Mouse (Mus musculus) ovary, postnatal 14 days (tissue): ENCODE measurements at regions not wholly inside any gene's neighbourhood (a gene's known extent, or its start where the extent isn't known, plus 50 kb on each side); places are given as distances from the start of the nearest gene placed in this dataset.
A peak's percentile ranks its signal among the peaks of the same experiment; 100 is the strongest.

Experiments
- DNase-seq: peaks from one replicate; pipeline ENCODE4 v3.0.0; 2022; ENCODE audit warnings: low spot score

GRCm38 (mm10) chr4:97132650-97133049, 50.3 kb downstream of the Gm10192 start:
- no peak for DNase-seq

- DNase-seq: no peak
Measured at GRCm38 (mm10) chr4:97127780-97128179, 55.2 kb downstream of the Gm10192 start.

- DNase-seq: no peak
Measured at GRCm38 (mm10) chr4:97123861-97124260, 59.1 kb downstream of the Gm10192 start.

GRCm38 (mm10) chr4:97121952-97122351, 61.0 kb downstream of the Gm10192 start:
- no peak for DNase-seq

- no peak for DNase-seq
Measured at GRCm38 (mm10) chr4:97119459-97119858, 63.5 kb downstream of the Gm10192 start.

GRCm38 (mm10) chr4:97117016-97117415, 66.0 kb downstream of the Gm10192 start:
- DNase-seq: no peak

- no peak for DNase-seq
Measured at GRCm38 (mm10) chr4:97102752-97103052, 80.3 kb downstream of the Gm10192 start.

GRCm38 (mm10) chr4:97101911-97102751, 80.8 kb downstream of the Gm10192 start:
- no peak for DNase-seq

- no peak for DNase-seq
Measured at GRCm38 (mm10) chr4:97099721-97100120, 83.2 kb downstream of the Gm10192 start.

- DNase-seq: no peak
Measured at GRCm38 (mm10) chr4:97093576-97093975, 89.4 kb downstream of the Gm10192 start.

- DNase-seq: no peak
Measured at GRCm38 (mm10) chr4:97050735-97051134, 132.2 kb downstream of the Gm10192 start.

- no peak for DNase-seq
Measured at GRCm38 (mm10) chr4:97049045-97049674, 133.8 kb downstream of the Gm10192 start.

- peak; percentile 11 for DNase-seq
Measured at GRCm38 (mm10) chr4:97037693-97038348, 145.1 kb downstream of the Gm10192 start.

- DNase-seq: no peak
Measured at GRCm38 (mm10) chr4:97028938-97029337, 154.0 kb downstream of the Gm10192 start.

GRCm38 (mm10) chr4:97025446-97026040, 157.4 kb downstream of the Gm10192 start:
- no peak for DNase-seq

GRCm38 (mm10) chr4:97001321-97001720, 181.6 kb downstream of the Gm10192 start:
- no peak for DNase-seq

- DNase-seq: no peak
Measured at GRCm38 (mm10) chr4:96980311-96980710, 195.3 kb upstream of the Gm12695 start.

GRCm38 (mm10) chr4:96979876-96980275, 194.9 kb upstream of the Gm12695 start:
- no peak for DNase-seq

GRCm38 (mm10) chr4:96974935-96975334, 189.9 kb upstream of the Gm12695 start:
- DNase-seq: no peak

GRCm38 (mm10) chr4:96973804-96974203, 188.8 kb upstream of the Gm12695 start:
- no peak for DNase-seq

- DNase-seq: peak; percentile 1
Measured at GRCm38 (mm10) chr4:96969199-96969598, 184.2 kb upstream of the Gm12695 start.

- no peak for DNase-seq
Measured at GRCm38 (mm10) chr4:96968545-96969164, 183.7 kb upstream of the Gm12695 start.
